Mouse (Mus musculus): ENCODE measurements around the gene Lnx2.
A peak's percentile ranks its signal among the peaks of the same experiment; 100 is the strongest.

The Lnx2 gene

GRCm38 (mm10) chr5:147052309-147052558 is 24.2 kb downstream of the Lnx2 start:
- DNase-seq (ENCODE audit: low read depth, low spot score): peak; percentile 44

GRCm38 (mm10) chr5:147051500-147052308 is 24.7 kb downstream of the Lnx2 start:
- no peak for DNase-seq (ENCODE audit: low read depth, low spot score)

GRCm38 (mm10) chr5:147050816-147051499 is 25.4 kb downstream of the Lnx2 start:
- peak; percentile 74 for DNase-seq (ENCODE audit: low read depth, low spot score)

- no peak for DNase-seq (ENCODE audit: low read depth, low spot score)
These were observed 26.7 kb downstream of the Lnx2 start for GRCm38 (mm10) chr5:147049544-147050209.

- no peak for DNase-seq (ENCODE audit: low read depth, low spot score)
These were observed 30.5 kb downstream of the Lnx2 start for GRCm38 (mm10) chr5:147045929-147046328.

- no peak for DNase-seq (ENCODE audit: low read depth, low spot score)
These were observed 31.1 kb downstream of the Lnx2 start for GRCm38 (mm10) chr5:147045311-147045710.

- DNase-seq (ENCODE audit: low read depth, low spot score): no peak
These were observed 33.0 kb downstream of the Lnx2 start for GRCm38 (mm10) chr5:147043240-147043844.

GRCm38 (mm10) chr5:147041965-147042937 is 34.1 kb downstream of the Lnx2 start:
- no peak for DNase-seq (ENCODE audit: low read depth, low spot score)

GRCm38 (mm10) chr5:147039394-147039793 is 37.0 kb downstream of the Lnx2 start:
- no peak for DNase-seq (ENCODE audit: low read depth, low spot score)

GRCm38 (mm10) chr5:147037601-147038000 is 38.8 kb downstream of the Lnx2 start:
- no peak for DNase-seq (ENCODE audit: low read depth, low spot score)

- no peak for DNase-seq (ENCODE audit: low read depth, low spot score)
These were observed 39.7 kb downstream of the Lnx2 start for GRCm38 (mm10) chr5:147036661-147037060.

- no peak for DNase-seq (ENCODE audit: low read depth, low spot score)
These were observed 40.4 kb downstream of the Lnx2 start for GRCm38 (mm10) chr5:147036028-147036427.

- DNase-seq (ENCODE audit: low read depth, low spot score): no peak
These were observed 41.1 kb downstream of the Lnx2 start for GRCm38 (mm10) chr5:147035301-147035700.

GRCm38 (mm10) chr5:147034283-147034682 is 42.1 kb downstream of the Lnx2 start:
- no peak for DNase-seq (ENCODE audit: low read depth, low spot score)

GRCm38 (mm10) chr5:147033155-147033554 is 43.2 kb downstream of the Lnx2 start:
- no peak for DNase-seq (ENCODE audit: low read depth, low spot score)

- no peak for DNase-seq (ENCODE audit: low read depth, low spot score)
These were observed 45.1 kb downstream of the Lnx2 start for GRCm38 (mm10) chr5:147031281-147031680.

GRCm38 (mm10) chr5:147024331-147025034 is 51.9 kb downstream of the Lnx2 start:
- DNase-seq (ENCODE audit: low read depth, low spot score): no peak

GRCm38 (mm10) chr5:147023245-147023970 is 53.0 kb downstream of the Lnx2 start:
- no peak for DNase-seq (ENCODE audit: low read depth, low spot score)

- DNase-seq (ENCODE audit: low read depth, low spot score): no peak
These were observed 54.7 kb downstream of the Lnx2 start for GRCm38 (mm10) chr5:147021546-147022265.
